Mouse (Mus musculus): ENCODE measurements around the gene Taf5l. TPM values are rescaled to one million over a fixed set of nuclear protein-coding genes. Genes with fewer than 3 reads are reported as not detected.
"Not testable (repeated sequence)": the region's sequence is repeated elsewhere in the genome, so short reads cannot be mapped to it uniquely, and the experiment has no call there.

The Taf5l gene
- polyA plus RNA-seq, 1 experiment from 2014 or later, result 15.0 TPM

DNA sequence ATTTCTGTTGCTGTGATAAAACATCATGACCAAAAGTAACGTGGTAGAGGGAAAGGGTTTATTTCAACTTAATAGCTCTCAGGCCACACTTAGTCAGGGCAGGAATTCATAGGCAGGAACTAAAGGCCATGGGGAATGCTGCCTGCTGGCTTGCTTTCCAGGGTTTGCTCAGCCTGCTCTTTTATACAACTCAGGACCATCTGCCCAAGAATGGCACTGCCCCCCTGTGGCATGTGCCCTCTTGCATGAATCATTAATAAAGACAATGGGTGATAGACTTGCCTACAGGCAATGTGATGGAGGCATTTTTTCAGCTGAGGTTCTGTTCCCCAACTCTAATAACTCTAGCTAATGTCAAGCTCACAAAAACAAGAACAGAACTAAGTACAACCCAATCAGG, 21.0 kb upstream of the Taf5l start:
- 0 out of 2 replicates have a peak, but pooled peaks have one; percentile 10 for TF ChIP-seq CTCF (IDR thresholded peaks at IDR 0.05; ENCODE audit: low read depth)
- no peak for TF ChIP-seq EP300 (IDR thresholded peaks at IDR 0.05; ENCODE audit: low read depth)
- Histone ChIP-seq H3K4me1 (ENCODE audit: insufficient read depth) (no peaks in the 10 kb centered on the region), H3K4me3 (ENCODE audit: low read depth, low read length) (no peak overlapping the region), H3K9ac (replicated peaks) (no peak overlapping the region), H3K27ac (ENCODE audit: low read depth) (no peak overlapping the region), H3K27me3 (ENCODE audit: insufficient read depth, low read length) (no peaks in the 10 kb centered on the region), H3K9me3 (ENCODE audit: low read length) (no peaks in the 10 kb centered on the region), H3K36me3 (replicated peaks; ENCODE audit: insufficient read depth, low read length) (peaks cover 61% of the 10 kb centered on the region), H3K4me2 (ENCODE audit: low read depth, low read length) (no peak overlapping the region)
- ATAC-seq, result no peak
- DNase-seq, result no peak
- WGBS (ENCODE audit: insufficient replicate concordance), result 93% methylated on average over 1 of the region's 1 CpGs

DNA sequence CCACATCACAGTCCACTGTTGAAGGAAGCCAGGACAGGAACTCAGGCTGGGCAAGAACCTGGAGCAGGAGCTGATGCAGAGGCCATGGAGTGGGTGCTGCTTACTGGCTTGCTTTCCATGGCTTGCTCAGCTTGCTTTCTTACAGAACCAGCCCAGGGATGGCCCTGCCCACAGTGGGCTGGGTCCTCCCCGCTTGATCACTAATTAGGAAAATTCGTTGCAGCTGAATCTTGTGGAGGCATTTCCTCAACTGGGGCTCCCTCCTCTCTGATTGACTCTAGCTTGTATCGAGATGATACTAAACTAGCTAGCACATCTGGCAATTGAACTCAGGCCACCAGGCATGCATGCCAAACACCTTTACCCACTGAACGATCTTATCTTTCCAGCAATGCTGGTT, 18.2 kb upstream of the Taf5l start:
- H3K27me3 ChIP-seq (ENCODE audit: insufficient read depth, low read length), result no peaks in the 10 kb centered on the region
- H3K4me1 ChIP-seq (ENCODE audit: insufficient read depth), result no peaks in the 10 kb centered on the region
- H3K9ac ChIP-seq (replicated peaks), result no peak overlapping the region
- WGBS (ENCODE audit: insufficient replicate concordance), result 79% methylated on average over 4 of the region's 4 CpGs
- TF ChIP-seq CTCF (IDR thresholded peaks at IDR 0.05; ENCODE audit: low read depth) (no peak), EP300 (IDR thresholded peaks at IDR 0.05; ENCODE audit: low read depth) (no peak)
- peaks cover 57% of the 10 kb centered on the region for H3K36me3 ChIP-seq (replicated peaks; ENCODE audit: insufficient read depth, low read length)
- H3K9me3 ChIP-seq (ENCODE audit: low read length), result no peaks in the 10 kb centered on the region
- H3K4me3 ChIP-seq (ENCODE audit: low read depth, low read length), result no peak overlapping the region
- no peak overlapping the region for H3K4me2 ChIP-seq (ENCODE audit: low read depth, low read length)
- DNase-seq (no peak), ATAC-seq (no peak)
- no peak overlapping the region for H3K27ac ChIP-seq (ENCODE audit: low read depth)

GRCm38 (mm10) chr8:124038121-124038520, 16.9 kb upstream of the Taf5l start:
- DNase-seq (no peak), ATAC-seq (no peak)
- Histone ChIP-seq H3K4me2 (ENCODE audit: low read depth, low read length) (no peak overlapping the region), H3K27me3 (ENCODE audit: insufficient read depth, low read length) (no peaks in the 10 kb centered on the region), H3K9ac (replicated peaks) (no peak overlapping the region), H3K9me3 (ENCODE audit: low read length) (no peaks in the 10 kb centered on the region), H3K4me3 (ENCODE audit: low read depth, low read length) (no peak overlapping the region), H3K36me3 (replicated peaks; ENCODE audit: insufficient read depth, low read length) (peaks cover 54% of the 10 kb centered on the region), H3K4me1 (ENCODE audit: insufficient read depth) (no peaks in the 10 kb centered on the region), H3K27ac (ENCODE audit: low read depth) (no peak overlapping the region)
- 89% methylated on average over 7 of the region's 7 CpGs for WGBS (ENCODE audit: insufficient replicate concordance)
- TF ChIP-seq EP300 (IDR thresholded peaks at IDR 0.05; ENCODE audit: low read depth) (no peak), CTCF (IDR thresholded peaks at IDR 0.05; ENCODE audit: low read depth) (no peak)

DNA sequence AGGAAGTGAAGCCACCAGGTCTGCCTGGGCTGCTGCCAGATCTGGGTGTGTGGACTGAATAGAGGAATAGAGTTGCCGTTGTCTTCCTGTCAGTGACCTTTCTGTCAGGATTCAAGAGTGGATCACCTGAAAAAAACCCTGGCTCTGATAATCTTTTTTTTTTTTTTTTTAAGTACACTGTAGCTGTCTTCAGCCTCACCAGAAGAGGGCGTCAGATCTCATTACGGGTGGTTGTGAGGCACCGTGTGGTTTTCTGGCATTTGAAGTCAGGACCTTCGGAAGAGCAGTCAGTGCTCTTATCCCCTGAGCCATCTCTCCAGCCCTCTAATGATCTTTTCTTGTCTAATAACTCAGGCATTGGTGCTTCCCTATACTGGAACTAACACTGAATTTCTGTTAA, 12.2 kb upstream of the Taf5l start:
- Histone ChIP-seq H3K4me1 (ENCODE audit: insufficient read depth) (no peaks in the 10 kb centered on the region), H3K4me2 (ENCODE audit: low read depth, low read length) (no peak overlapping the region), H3K4me3 (ENCODE audit: low read depth, low read length) (no peak overlapping the region), H3K9ac (replicated peaks) (no peak overlapping the region), H3K9me3 (ENCODE audit: low read length) (no peaks in the 10 kb centered on the region), H3K27me3 (ENCODE audit: insufficient read depth, low read length) (no peaks in the 10 kb centered on the region), H3K27ac (ENCODE audit: low read depth) (no peak overlapping the region), H3K36me3 (replicated peaks; ENCODE audit: insufficient read depth, low read length) (peaks cover 61% of the 10 kb centered on the region)
- ATAC-seq (no peak), DNase-seq (no peak)
- 53% methylated on average over 5 of the region's 5 CpGs for WGBS (ENCODE audit: insufficient replicate concordance)
- no peak for TF ChIP-seq EP300 (IDR thresholded peaks at IDR 0.05; ENCODE audit: low read depth)
- TF ChIP-seq CTCF (IDR thresholded peaks at IDR 0.05; ENCODE audit: low read depth), result peak; percentile 41

- no peak for ATAC-seq
- TF ChIP-seq EP300 (IDR thresholded peaks at IDR 0.05; ENCODE audit: low read depth) (no peak), CTCF (IDR thresholded peaks at IDR 0.05; ENCODE audit: low read depth) (no peak)
- WGBS (ENCODE audit: insufficient replicate concordance), result 83% methylated on average over 6 of the region's 6 CpGs
- no peak for DNase-seq
- no peak overlapping the region for H3K9ac ChIP-seq (replicated peaks)
- no peaks in the 10 kb centered on the region for H3K27me3 ChIP-seq (ENCODE audit: insufficient read depth, low read length)
- H3K4me2 ChIP-seq (ENCODE audit: low read depth, low read length), result no peak overlapping the region
- H3K4me1 ChIP-seq (ENCODE audit: insufficient read depth), result no peaks in the 10 kb centered on the region
- H3K36me3 ChIP-seq (replicated peaks; ENCODE audit: insufficient read depth, low read length), result peaks cover 62% of the 10 kb centered on the region
- H3K4me3 ChIP-seq (ENCODE audit: low read depth, low read length), result no peak overlapping the region
- no peak overlapping the region for H3K27ac ChIP-seq (ENCODE audit: low read depth)
- no peaks in the 10 kb centered on the region for H3K9me3 ChIP-seq (ENCODE audit: low read length)
Measured at GRCm38 (mm10) chr8:124027831-124028230, 6.6 kb upstream of the Taf5l start.

DNA sequence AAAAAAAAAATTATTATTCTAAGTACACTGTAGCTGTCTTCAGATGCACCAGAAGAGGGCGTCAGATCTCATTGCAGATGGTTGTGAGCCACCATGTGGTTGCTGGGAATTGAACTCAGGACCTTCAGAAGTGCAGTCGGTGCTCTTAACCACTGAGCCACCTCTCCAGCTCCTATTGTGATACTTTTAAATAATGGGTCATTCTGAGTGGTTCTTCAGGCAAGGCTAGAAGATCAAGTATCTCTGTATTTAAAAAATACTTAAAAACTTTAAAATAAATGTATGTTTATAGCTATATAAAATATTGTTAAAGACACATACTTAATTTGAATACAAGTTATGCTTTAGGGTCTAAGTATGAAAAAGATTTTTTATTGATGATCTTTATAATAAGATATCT, 5.1 kb upstream of the Taf5l start:
- not testable (repeated sequence) for DNase-seq; H3K27me3 ChIP-seq (ENCODE audit: insufficient read depth, low read length); ATAC-seq; H3K9me3 ChIP-seq (ENCODE audit: low read length); H3K4me1 ChIP-seq (ENCODE audit: insufficient read depth); H3K9ac ChIP-seq (replicated peaks); H3K4me3 ChIP-seq (ENCODE audit: low read depth, low read length); H3K4me2 ChIP-seq (ENCODE audit: low read depth, low read length); H3K27ac ChIP-seq (ENCODE audit: low read depth)
- TF ChIP-seq CTCF (IDR thresholded peaks at IDR 0.05; ENCODE audit: low read depth), result peak; percentile 12; the same call in 1 of the 2 replicates
- WGBS (ENCODE audit: insufficient replicate concordance), result 85% methylated on average over 2 of the region's 2 CpGs
- peaks cover 55% of the 10 kb centered on the region for H3K36me3 ChIP-seq (replicated peaks; ENCODE audit: insufficient read depth, low read length)

Measured in liver, postnatal 0 days (tissue).